Comparison of ENCODE assay signal across 8 mouse cellular contexts in the genomic region with DNA sequence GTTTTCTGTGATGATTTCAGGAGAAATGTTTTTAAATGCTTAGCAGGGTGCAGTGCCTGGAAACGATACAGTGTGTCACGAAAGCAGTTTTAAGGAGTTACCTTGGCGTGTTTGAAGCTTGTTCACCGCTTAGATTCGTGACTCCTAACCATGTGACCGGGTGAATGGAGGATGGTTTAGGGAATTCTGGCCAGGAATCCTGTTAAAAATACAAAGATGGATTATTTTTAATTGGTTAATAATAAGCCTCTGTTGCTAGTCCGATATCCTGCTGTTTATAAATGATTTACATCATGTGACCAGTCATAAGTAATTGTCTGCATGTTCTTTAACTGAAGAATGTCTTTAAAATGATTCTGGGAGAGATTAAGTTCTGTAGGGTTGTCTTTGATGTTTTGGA. TPM values are rescaled to one million over a fixed set of nuclear protein-coding genes. Genes with fewer than 3 reads are reported as not detected.
DNase-seq lines count a peak whose midpoint lies in the region; ATAC-seq and TF ChIP-seq lines count a peak whose summit lies in the region.

No protein-coding gene starts in this region.

- no peak overlapping the region; the same call in 1 of the 2 replicates for H3K27ac ChIP-seq in hindbrain, postnatal 0 days
- peak overlapping the region; percentile 99; the same call in 1 of the 2 replicates for H3K27ac ChIP-seq in midbrain, embryonic 16.5 days (ENCODE audit: low read length)

- peak overlapping the region; percentile 64 for H3K4me2 ChIP-seq in hindbrain, postnatal 0 days (ENCODE audit: low read depth, low read length)
- peak overlapping the region; percentile 83 for H3K4me2 ChIP-seq in midbrain, embryonic 16.5 days (ENCODE audit: low read length)

- H3K9ac ChIP-seq in hindbrain, postnatal 0 days (replicated peaks; ENCODE audit: low read length): peak overlapping the region; percentile 99
- peak overlapping the region; percentile 98 for H3K9ac ChIP-seq in midbrain, embryonic 16.5 days (ENCODE audit: low read depth, low read length)

- TF ChIP-seq CTCF in hindbrain, postnatal 0 days (IDR thresholded peaks at IDR 0.05; ENCODE audit: low read depth): no peak

- H3K4me3 ChIP-seq in hindbrain, postnatal 0 days (ENCODE audit: low read length): peak overlapping the region; percentile 93
- H3K4me3 ChIP-seq in midbrain, embryonic 16.5 days (ENCODE audit: low read depth, low read length): peak overlapping the region; percentile 92

- 1% methylated on average over 7 of the region's 7 CpGs for WGBS in hindbrain, postnatal 0 days
- WGBS in midbrain, embryonic 16.5 days: 0% methylated on average over 7 of the region's 7 CpGs

- no peaks in the 10 kb centered on the region for H3K27me3 ChIP-seq in hindbrain, postnatal 0 days (ENCODE audit: insufficient read depth, low read length)
- no peaks in the 10 kb centered on the region for H3K27me3 ChIP-seq in midbrain, embryonic 16.5 days (ENCODE audit: control insufficient read depth, insufficient read depth, low read depth, low read length)

- H3K9me3 ChIP-seq in hindbrain, postnatal 0 days (ENCODE audit: low read length): no peaks in the 10 kb centered on the region
- H3K9me3 ChIP-seq in midbrain, embryonic 16.5 days (replicated peaks; ENCODE audit: control insufficient read depth, low read length, poor library complexity, severe bottlenecking): no peaks in the 10 kb centered on the region

- H3K4me1 ChIP-seq in hindbrain, postnatal 0 days (ENCODE audit: insufficient read depth, low read length): peaks cover 19% of the 10 kb centered on the region
- H3K4me1 ChIP-seq in midbrain, embryonic 16.5 days (ENCODE audit: control insufficient read depth, insufficient read depth, low read length): peaks cover 27% of the 10 kb centered on the region

- no peak for ATAC-seq in hindbrain, postnatal 0 days
- no peak for ATAC-seq in midbrain, embryonic 16.5 days

- no peaks in the 10 kb centered on the region for H3K36me3 ChIP-seq in hindbrain, postnatal 0 days (ENCODE audit: insufficient read depth, low read length)
- no peaks in the 10 kb centered on the region for H3K36me3 ChIP-seq in midbrain, embryonic 16.5 days (ENCODE audit: control insufficient read depth, insufficient read depth, low read length)

- peak; percentile 85 for DNase-seq in kidney, adult 9 months
- no peak for DNase-seq in kidney, postnatal 10 days
- DNase-seq in brain, adult 2 months (ENCODE audit: low read depth, low spot score): peak; percentile 34
- peak; percentile 3 for DNase-seq in hindbrain, postnatal 0 days (ENCODE audit: low spot score)
- DNase-seq in cerebellum, postnatal 36 days: no peak
- DNase-seq in right cerebral cortex, postnatal 36 days (ENCODE audit: low spot score in 2 of 2): no peak
- DNase-seq in adrenal gland, postnatal 25 days: no peak

RNA-seq across cellular contexts. Expression of a gene that starts 1.4 kb away (rescaled TPM):
- total RNA-seq in hindbrain, postnatal 0 days (2014; rRNA removed): 118 and 133 TPM in 2 replicates
- 31.1 and 34.5 TPM in 2 replicates for polyA plus RNA-seq in hindbrain, postnatal 0 days (2015; fragmentation: Nextera tagmentation; extraction: Ambion mirVana)
- polyA plus RNA-seq in midbrain, embryonic 16.5 days (2015; fragmentation: Nextera tagmentation; extraction: Ambion mirVana): 48.9 and 55.1 TPM in 2 replicates
- total RNA-seq in adrenal gland, postnatal 25 days (2021): 119 and 159 TPM in 2 replicates

Comparison
In these comparisons a context has a peak if more than half of its experiments do, and no peak if none do; other contexts are left out.
1. DNase-seq: peak in kidney, adult 9 months (single experiment), brain, adult 2 months (single experiment) and hindbrain, postnatal 0 days (single experiment); none in kidney, postnatal 10 days (single experiment), cerebellum, postnatal 36 days (0 of 2), right cerebral cortex, postnatal 36 days (0 of 2) and adrenal gland, postnatal 25 days (single experiment).